Mouse (Mus musculus): Measurements from ENCODE around the gene Gtf3c2.

Gene Gtf3c2

GRCm38 (mm10) chr5:31198170-31198569, 18.2 kb upstream of the Gtf3c2 start:
- DNase-seq (ENCODE audit: low read depth, low spot score), result no peak

DNA sequence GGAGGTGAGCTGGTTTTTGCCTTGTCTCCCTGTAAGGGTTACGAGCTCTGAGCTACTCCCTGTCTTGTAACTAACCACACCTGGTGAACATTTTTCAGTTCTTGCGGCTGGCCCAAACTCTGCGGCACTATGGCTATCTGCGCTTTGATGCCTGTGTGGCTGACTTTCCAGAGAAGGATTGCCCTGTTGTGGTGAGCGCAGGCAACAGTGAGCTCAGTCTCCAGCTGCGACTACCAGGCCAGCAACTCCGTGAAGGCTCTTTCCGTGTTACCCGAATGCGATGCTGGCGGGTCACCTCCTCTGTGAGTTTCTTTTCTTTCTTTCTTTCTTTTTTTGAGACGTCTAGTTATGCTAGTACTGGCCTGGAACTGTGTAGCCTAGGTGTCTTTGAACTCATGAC, 17.1 kb upstream of the Gtf3c2 start:
- DNase-seq (ENCODE audit: low read depth, low spot score), result no peak

GRCm38 (mm10) chr5:31196207-31196606, 16.3 kb upstream of the Gtf3c2 start:
- DNase-seq (ENCODE audit: low read depth, low spot score), result no peak

DNA sequence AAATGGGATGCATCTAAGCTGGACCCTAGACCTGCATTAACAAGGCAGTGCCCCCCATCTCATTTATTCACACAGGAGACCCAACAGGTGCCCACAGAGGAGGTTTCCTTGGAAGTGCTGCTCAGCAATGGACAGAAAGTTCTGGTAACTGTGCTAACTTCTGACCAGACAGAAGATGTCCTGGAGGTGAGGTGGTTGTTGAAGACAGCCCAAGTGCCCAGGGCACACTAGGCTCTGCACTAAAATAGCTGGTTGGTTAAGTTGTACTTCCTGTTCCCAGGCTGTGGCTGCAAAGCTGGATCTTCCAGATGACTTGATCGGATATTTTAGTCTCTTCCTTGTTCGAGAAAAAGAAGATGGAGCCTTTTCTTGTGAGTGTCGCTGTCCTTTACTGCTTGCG, 15.7 kb upstream of the Gtf3c2 start:
- no peak for DNase-seq (ENCODE audit: low read depth, low spot score)

DNA sequence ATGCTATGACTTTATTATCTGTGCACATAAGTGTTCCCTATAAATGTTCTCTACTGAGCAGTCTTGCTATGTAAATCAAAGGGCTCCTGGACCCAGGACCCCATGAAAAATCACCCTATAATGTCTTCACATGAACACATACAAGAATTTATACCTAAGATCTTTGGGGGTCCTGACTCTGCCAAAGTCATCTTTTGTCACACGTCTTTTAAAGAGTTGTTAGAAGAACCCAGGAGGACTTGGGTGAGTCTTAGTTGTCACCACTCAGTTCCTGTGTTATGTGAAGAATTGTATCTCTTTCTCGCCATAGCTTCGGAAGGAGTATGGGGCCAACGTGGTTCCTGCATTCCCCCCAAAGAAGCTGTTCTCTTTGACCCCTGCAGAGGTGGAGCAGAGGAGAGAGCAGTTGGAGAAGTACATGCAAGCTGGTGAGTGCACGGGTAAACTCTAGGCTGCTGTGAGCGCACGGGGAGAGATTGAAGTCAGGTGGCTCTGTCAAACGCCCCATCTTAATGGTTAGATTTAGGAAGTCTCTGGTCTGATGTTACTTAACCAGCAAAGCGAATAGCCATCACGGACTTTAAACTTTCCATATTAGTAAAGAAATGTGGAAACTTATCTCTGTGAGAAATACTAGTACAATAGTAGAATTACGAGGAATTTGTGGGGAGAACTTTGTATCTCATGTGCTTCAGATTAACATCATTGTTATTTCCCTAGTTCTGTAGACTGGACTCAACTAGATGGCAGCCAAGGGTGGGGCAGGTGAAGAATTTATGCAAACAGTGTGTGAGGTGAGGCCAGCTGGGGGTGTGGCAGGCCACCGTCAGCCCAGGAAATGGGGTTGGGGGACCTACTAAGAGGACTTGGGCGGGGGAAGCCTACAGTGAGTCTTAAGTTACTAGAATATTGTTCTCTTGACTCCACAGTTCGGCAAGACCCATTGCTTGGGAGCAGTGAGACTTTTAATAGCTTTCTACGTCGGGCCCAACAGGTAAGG, 14.8 kb upstream of the Gtf3c2 start:
- DNase-seq (ENCODE audit: low read depth, low spot score), result no peak

- DNase-seq (ENCODE audit: low read depth, low spot score), result peak; percentile 29
Observed at GRCm38 (mm10) chr5:31193631-31194281, 13.8 kb upstream of the Gtf3c2 start.

DNA sequence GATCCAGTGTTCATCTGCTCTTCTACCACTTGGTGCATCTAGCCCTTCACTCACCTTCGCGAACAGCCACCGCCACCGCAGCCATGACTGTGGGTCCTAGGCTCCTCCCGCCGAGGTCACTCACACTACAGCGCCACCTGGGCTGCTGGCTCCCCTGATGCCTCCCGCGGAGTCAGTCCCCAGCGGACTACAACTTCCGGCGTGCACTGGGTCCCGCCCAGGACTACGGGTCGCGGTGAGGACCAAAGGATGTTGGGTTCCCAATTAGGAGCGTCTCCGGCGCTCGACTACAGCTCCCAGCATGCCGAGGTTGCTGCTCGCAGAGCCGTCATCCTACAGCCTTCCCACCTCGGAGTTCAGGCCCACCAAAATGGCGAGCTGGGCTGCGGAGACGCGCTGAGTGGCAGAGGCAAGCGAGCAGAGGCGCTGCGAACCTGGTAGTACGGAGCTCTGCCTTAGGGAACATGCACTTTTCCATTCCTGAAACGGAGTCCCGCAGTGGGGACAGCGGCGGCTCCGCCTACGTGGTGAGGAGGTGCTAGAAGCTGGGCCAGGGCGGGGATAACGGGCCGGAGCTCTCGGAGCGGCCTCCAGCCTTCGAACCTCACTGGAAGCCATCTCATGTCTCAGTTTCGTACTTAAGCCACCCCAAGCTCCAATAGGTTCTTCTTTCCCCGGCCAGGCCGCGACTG, 13.1 kb upstream of the Gtf3c2 start, which contains the start of the genes Snx17 and Eif2b4:
TSS of gene Snx17 (plus strand) at position 289 of the 692 bp plus-strand sequence.
TSS of gene Eif2b4 (minus strand) at position 492 of the 692 bp plus-strand sequence.
- peak; percentile 100 for DNase-seq (ENCODE audit: low read depth, low spot score)

DNA sequence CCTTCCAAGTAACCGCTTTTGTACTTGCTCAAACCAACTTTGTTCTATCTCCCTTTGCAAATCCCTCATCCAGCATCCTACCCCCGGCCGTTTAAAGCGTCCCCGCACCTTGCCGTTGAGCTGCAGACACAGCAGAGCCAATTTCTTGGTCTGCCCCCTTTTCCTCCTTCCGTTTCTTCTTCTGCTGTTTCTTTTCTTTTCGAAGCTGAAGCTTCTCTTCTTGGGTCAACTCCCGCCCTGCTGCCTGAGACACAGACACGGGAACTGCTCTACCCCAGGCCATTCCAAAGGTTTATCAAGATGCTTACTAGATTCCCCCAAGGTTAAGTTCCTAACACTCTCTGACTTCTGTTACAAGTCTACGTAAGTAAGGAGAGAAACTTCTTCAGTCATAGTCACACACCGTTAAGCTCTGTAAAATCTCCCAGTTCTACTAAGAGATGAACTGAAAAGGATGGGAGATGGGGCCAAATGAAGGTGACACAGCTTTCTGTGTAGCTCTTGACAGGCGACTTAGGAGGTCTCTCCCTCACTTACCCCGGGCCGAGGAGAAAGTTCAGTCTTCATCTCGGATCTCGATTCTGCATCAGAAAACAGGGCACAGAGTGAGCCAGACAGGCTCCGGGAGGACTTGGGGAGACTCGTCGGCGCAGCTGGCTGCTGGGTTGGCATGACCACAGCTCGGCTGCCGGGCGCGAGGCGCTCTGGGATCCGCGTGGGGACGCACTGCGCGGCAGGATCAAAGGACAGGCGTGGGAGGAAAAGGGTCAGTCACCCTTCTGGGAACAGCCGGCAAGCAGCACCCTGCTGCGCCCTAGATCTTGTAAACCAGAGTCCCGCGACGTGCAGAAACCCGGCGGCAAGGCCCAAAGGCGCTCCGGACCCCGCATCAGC, 12.3 kb upstream of the Gtf3c2 start:
- DNase-seq (ENCODE audit: low read depth, low spot score), result peak; percentile 81

DNA sequence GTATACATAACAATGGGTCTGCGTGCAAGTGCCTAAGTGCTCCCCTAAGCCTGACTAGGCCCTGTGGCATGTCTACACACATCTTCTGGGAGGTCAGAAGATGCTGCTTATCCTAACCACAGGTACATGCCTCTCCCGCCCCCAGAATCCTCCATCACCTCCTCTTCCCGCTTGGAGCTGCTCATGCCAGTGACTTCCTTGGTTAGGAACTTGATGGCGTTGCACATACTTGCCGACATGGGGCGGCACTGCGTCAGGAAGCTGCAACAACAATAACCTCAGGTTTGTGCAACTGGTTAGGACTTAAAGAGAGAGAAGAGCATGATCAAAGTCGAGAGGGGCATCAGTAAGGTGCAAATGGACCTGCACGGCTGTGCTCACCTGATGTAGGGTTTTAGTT, 10.3 kb upstream of the Gtf3c2 start:
- no peak for DNase-seq (ENCODE audit: low read depth, low spot score)

DNA sequence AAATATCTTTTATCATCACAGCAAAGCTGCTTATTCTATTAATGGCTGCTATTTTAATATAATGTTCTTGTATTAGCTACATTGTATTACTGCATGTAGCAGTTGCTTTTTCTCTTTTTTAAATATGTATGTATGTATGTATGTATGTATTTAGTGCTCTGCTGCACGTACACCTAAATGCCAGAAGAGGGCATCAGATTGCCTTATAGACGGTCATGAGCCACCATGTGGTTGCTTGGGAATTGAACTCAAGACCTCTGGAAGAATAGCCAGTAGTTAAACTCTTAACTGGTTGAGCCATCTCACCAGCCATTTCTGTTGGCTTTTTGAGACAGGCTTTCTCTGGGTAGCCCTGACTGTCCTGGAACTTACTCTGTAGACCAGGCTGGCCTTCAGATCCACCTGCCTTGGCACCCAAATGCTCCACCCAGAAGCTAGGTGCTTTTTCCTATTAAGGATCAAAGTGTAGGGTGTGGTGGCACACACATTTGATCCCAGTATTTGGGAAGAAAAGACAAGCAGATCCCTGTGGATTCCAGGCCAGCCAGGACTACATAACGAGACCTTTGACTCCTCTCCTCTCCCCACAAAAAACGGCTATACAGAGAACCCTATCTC, 8.4 kb upstream of the Gtf3c2 start:
- DNase-seq (ENCODE audit: low read depth, low spot score), result no peak

- DNase-seq (ENCODE audit: low read depth, low spot score), result no peak
Observed at GRCm38 (mm10) chr5:31183678-31184077, 3.7 kb upstream of the Gtf3c2 start.

- DNase-seq (ENCODE audit: low read depth, low spot score), result no peak
Observed at GRCm38 (mm10) chr5:31181183-31181770, 1.3 kb upstream of the Gtf3c2 start.

DNA sequence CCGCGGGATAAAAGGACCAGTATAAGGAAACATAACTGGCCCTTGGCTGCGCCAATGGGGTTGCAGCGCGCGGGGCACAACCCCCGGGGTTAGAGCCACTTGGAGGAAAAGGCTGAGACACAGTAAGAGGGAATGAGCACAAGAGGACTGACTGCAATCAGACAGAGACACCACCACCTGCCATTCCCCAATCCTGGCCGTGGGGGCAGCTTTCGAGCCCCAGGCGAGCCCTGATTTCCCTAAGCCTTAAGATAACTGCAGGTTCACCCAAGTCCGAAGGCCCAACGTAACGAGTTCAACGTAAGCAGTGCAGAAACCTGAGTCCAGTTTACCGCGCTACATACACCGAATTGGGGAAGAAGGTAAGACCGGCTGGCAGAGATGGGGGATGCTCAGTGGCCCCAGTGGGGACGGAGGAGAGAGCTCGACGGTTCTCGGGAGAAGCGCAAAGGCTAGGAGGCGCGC, 611 bp downstream of the Gtf3c2 start:
- DNase-seq (ENCODE audit: low read depth, low spot score), result peak; percentile 48

DNA sequence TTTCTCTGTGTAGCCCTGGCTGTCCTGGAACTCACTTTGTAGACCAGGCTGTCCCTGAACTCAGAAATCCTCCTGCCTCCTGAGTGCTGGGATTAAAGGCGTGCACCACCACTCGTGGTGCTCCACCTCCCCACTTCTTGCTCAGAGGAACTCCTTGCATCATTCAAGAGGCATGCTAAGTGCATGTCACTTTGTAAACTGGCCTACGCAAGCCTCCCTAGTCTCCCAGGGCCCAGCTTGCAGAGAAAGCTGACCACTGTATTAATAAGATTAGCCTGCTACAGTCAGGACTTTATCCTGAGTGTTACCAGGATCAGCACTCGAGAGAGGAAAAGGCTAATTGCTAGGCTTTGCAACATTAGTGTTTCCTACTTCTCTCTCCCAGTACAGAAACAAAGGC, 11.3 kb downstream of the Gtf3c2 start:
- no peak for DNase-seq (ENCODE audit: low read depth, low spot score)

GRCm38 (mm10) chr5:31164878-31165277, 15.1 kb downstream of the Gtf3c2 start:
- no peak for DNase-seq (ENCODE audit: low read depth, low spot score)

DNA sequence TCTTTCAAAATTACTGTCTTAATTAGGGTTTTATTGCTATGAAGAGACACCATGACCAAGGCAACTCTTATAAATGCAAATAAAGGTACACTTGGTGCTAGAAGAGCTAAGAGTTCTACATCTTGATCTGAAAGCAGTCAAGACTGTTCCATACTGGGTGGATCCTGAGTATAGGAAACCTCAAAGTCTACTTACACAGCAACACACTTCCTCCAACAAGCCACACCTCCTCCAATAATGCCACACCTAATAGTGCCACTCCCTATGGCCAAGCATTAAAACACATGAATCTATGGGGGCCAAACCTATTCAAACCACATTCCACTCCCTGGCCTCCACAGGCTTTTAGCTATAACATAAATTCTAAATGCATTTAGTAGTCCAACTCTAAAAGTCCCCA, 17.5 kb downstream of the Gtf3c2 start:
- DNase-seq (ENCODE audit: low read depth, low spot score), result no peak

DNA sequence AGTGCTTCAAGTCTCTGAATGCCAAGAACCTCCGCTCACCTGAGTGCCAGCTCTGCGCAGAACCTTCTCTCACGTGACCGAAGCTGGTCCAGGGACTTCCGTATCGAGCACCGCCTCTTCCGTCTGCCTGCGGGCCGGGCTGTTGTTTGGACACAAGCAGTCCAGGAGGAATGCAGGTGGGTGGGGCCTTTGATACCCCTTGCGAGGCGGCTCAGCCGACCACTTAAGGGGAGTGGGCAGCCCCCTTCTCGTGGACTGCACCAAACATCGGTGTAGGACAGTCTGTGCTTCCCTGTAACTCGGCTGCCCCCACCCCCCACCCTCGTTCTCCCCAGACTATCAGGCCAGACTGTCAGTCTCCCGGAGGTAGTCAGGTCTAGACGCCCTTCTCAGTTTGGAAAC, 25.8 kb downstream of the Gtf3c2 start, which contains the start of gene Mpv17:
TSS of gene Mpv17 (minus strand) at position 100 of the 402 bp plus-strand sequence.
- DNase-seq (ENCODE audit: low read depth, low spot score), result peak; percentile 96

DNA sequence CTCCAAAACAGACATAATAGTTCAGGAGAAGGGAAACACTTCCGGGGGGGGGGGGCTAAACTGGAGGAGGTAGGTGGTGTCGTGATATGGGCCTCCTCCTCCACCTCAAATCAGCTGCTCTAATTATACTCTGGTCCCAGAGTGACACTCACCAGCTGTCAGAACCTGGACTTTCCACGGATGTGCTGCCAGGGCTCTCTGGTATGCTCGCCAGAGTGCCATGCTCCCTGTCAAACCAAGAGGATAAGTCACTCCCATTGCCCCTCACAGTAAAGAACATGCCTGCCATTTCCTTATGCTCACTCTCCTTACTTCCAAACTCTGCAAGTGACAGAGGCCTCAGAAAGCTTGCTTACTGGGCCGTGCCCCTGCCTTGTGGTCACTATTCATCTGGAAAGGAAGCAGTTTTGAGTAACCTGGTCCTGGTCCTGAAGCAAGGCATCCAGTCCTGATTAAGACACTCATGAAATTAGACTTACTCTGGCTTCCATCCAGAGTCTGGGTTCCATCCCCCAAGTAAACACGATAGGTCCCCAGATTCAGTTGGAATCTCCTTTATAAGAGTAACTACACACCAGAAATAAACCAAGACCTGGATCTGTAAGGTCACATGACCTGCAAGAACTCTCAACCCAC, 26.3 kb downstream of the Gtf3c2 start:
- peak; percentile 22 for DNase-seq (ENCODE audit: low read depth, low spot score)

- peak; percentile 87 for DNase-seq (ENCODE audit: low read depth, low spot score)
Observed at GRCm38 (mm10) chr5:31151746-31152145, 28.2 kb downstream of the Gtf3c2 start.

Data from brain, adult 2 months (tissue).